Mouse (Mus musculus) neural tube, embryonic 11.5 days (tissue): ENCODE measurements around the gene Rhd. TPM values are rescaled to one million over a fixed set of nuclear protein-coding genes. Genes with fewer than 3 reads are reported as not detected.

Experiments used
- ATAC-seq: fragments of 200-750 bp; cut with Nextera tagmentation; 2 replicates; pipeline ENCODE4 v1.8.0; 2017; ENCODE audit warnings: moderate number of reproducible peaks, mild to moderate bottlenecking, moderate TSS enrichment, moderate library complexity; ENCODE audit not compliant: insufficient read depth, low FRiP score, low TSS enrichment
- DNase-seq: peaks from one replicate; pipeline ENCODE4 v3.0.0-alpha.2; 2015; ENCODE audit warnings: low spot score
- H3K27ac ChIP-seq: fragments of 300-500 bp; sonication (generic); 2 replicates; pipeline ENCODE4 v1.5.1; 2014; ENCODE audit warnings: low read depth, mild to moderate bottlenecking, low read length
- H3K27me3 ChIP-seq: fragments of 300-500 bp; sonication (generic); 2 replicates; pipeline ENCODE4 v1.6.1; 2014; ENCODE audit warnings: mild to moderate bottlenecking, low read length, mixed read lengths; ENCODE audit not compliant: control insufficient read depth, insufficient read depth
- H3K36me3 ChIP-seq: fragments of 300-500 bp; sonication (generic); 2 replicates; pipeline ENCODE4 v1.6.1; 2014; ENCODE audit warnings: mild to moderate bottlenecking, low read length, moderate library complexity, mixed read lengths; ENCODE audit not compliant: control insufficient read depth, insufficient read depth
- H3K4me1 ChIP-seq: fragments of 300-500 bp; sonication (generic); 2 replicates; pipeline ENCODE4 v1.6.1; 2014; ENCODE audit warnings: low read length, mixed read lengths; ENCODE audit not compliant: control insufficient read depth, insufficient read depth
- H3K4me2 ChIP-seq: fragments of 300-500 bp; sonication (generic); 2 replicates; pipeline ENCODE4 v1.6.1; 2014; ENCODE audit warnings: low read depth, mild to moderate bottlenecking, moderate library complexity
- H3K4me3 ChIP-seq: fragments of 300-500 bp; sonication (generic); 2 replicates; pipeline ENCODE4 v1.5.1; 2014; ENCODE audit warnings: low read depth, low read length
- H3K9ac ChIP-seq: fragments of 300-500 bp; sonication (generic); 2 replicates; pipeline ENCODE4 v1.6.1; 2014; ENCODE audit warnings: mild to moderate bottlenecking, low read length
- H3K9me3 ChIP-seq: fragments of 300-500 bp; sonication (generic); 2 replicates; pipeline ENCODE4 v1.6.1; 2016; ENCODE audit warnings: low read length; ENCODE audit not compliant: control insufficient read depth
- WGBS: fragments of 180-500 bp; shearing (Covaris S2); extraction: QIAGEN DNeasy Blood & Tissue Kit; methylation state at CpG from one replicate; pipeline ENCODE4 v1.1.7; 2014; 5-methylcytosine and 5-hydroxymethylcytosine counted together
- polyA plus RNA-seq: library from polyadenylated mRNA; unstranded; fragments of >200 nt; fragmentation: Nextera tagmentation; extraction: Ambion mirVana; gene quantifications from 2 replicates; pipeline ENCODE4 v1.2.1, GENCODE M21; 2014

Rhd gene
- polyA plus RNA-seq, 1 experiment from 2014 or later: 13.8 TPM

DNA sequence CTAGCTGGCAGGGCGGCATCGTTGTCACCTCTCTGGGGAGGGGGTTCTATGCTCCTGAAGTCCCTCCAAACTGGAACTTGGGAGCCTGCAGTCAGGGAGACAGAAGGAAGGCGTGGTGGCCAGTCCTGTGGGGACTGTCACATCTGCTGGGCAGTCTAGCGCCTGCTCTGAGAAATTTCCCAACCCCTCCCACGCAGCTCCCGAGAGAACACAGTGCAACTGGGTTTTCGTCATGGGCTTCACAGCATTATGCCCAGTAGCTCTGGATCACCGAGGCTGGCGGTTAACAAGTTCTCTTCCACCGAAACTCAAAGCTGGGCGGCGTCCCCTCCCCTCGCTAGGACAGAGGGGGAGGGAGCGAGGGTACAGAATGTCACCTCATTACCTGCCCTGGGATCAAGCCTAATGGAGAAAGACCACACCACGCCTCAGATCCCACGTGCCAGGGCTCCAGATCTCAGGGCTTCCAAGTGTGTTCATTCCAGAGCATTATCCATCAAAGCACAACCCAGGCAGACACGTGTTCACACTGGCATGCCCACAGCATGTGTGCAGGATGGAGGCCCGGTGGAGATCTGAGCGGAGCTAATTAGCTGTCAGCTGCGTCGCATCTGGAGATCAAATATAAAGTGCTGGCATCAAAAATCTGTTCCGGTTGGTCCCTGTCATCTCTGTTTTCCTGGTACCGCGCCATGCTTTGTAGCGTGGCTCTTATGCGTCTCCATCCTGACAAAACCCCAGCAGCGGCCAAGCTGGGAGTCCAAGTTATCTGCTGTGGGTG lies 79.6 kb downstream of the Rhd start:
- no peak for ATAC-seq
- H3K9ac ChIP-seq: no peak overlapping the region; the same call in 1 of the 2 replicates

More for the DNA sequence above, 79.6 kb downstream of the Rhd start:
- no peaks in the 10 kb centered on the region for H3K36me3 ChIP-seq
- no peak overlapping the region for H3K27ac ChIP-seq
- H3K27me3 ChIP-seq: 0 out of 2 replicates have a peak, but pooled peaks cover 5% of the 10 kb centered on the region
- 56% methylated on average over 26 of the region's 27 CpGs for WGBS
- no peak overlapping the region for H3K4me2 ChIP-seq
- no peak overlapping the region for H3K4me3 ChIP-seq
- no peaks in the 10 kb centered on the region for H3K9me3 ChIP-seq
- DNase-seq: no peak
- no peaks in the 10 kb centered on the region for H3K4me1 ChIP-seq

Other genes starting within 250 kb of the Rhd start
- 4.8 and 5.2 TPM in 2 replicates for gene Man1c1, start 160.2 kb upstream of the Rhd start, polyA plus RNA-seq
- 7.4 and 9.1 TPM in 2 replicates for gene Ldlrap1, start 96.5 kb upstream of the Rhd start, polyA plus RNA-seq
- gene Maco1, start 11.2 kb upstream of the Rhd start, polyA plus RNA-seq: 47.2 and 49.3 TPM in 2 replicates
- 150 and 160 TPM in 2 replicates for gene Tmem50a, start 50.5 kb downstream of the Rhd start, polyA plus RNA-seq
- 340 and 349 TPM in 2 replicates for gene Rsrp1, start 59.1 kb downstream of the Rhd start, polyA plus RNA-seq
- 64.1 and 73.0 TPM in 2 replicates for gene Syf2, start 66.4 kb downstream of the Rhd start, polyA plus RNA-seq